Mouse (Mus musculus) megakaryocyte, embryonic 14.5 days (primary cell): ENCODE results near the gene Eomes.

Source experiments
- FLI1 ChIP-seq: IDR thresholded peaks from 2 replicates; pipeline ENCODE4 v1.6.1; 2012; ENCODE audit warnings: low read length, inconsistent platforms, mixed read lengths
- GATA1 ChIP-seq: IDR thresholded peaks from 3 replicates; pipeline ENCODE4 v1.6.1; 2012; ENCODE audit warnings: mixed read lengths, low read length, inconsistent platforms, borderline replicate concordance

DNA sequence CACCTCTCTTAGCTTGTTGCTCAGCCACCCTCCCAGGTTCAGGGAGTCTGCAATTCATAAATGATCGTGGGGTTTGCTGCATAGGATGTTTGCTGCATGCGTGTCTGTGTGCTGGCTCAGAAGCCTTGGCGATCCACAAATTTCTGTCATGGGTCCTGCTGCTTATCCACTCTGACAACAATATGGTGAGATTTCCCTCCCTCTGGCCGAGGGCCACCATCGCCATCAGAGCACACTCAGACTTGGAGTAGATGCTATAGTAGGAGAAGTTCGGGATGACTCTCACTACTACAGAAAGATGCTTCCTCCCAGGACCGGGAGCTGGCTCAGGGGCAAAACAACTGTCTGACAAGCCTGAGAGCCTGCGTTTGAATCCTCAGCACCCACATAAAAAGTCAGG is 28.7 kb upstream of the Eomes start:
- no peak for TF ChIP-seq GATA1
- no peak for TF ChIP-seq FLI1
